Mouse (Mus musculus) CH12.LX (cell line): ENCODE data around the gene Sacm1l.

ENCODE experiments used
- CTCF ChIP-seq, 2 experiments: IDR thresholded peaks in 1 of 2; conservative IDR thresholded peaks in 1 of 2; 2 replicates each; pipeline ENCODE4 v1.5.1; 2011 to 2012; ENCODE audit warnings: low read depth in 2 of 2, low read length in 2 of 2, improper control_type of control experiment in 1 of 2, inconsistent platforms in 1 of 2, mild to moderate bottlenecking in 1 of 2, moderate library complexity in 1 of 2
- EP300 ChIP-seq: IDR thresholded peaks from 2 replicates; pipeline ENCODE4 v1.6.1; 2011; ENCODE audit warnings: low read length, improper control_type of control experiment
- GABPA ChIP-seq: IDR thresholded peaks from 2 replicates; pipeline ENCODE4 v1.6.1; 2012; ENCODE audit warnings: low read depth, low read length, improper control_type of control experiment, inconsistent platforms; ENCODE audit not compliant: insufficient replicate concordance
- IRF4 ChIP-seq: IDR thresholded peaks from 2 replicates; pipeline ENCODE4 v1.6.1; 2014; ENCODE audit warnings: low read depth, mild to moderate bottlenecking, inconsistent platforms, low read length, improper control_type of control experiment
- ZKSCAN1 ChIP-seq: IDR thresholded peaks from 2 replicates; pipeline ENCODE4 v1.6.1; 2012; ENCODE audit warnings: low read depth, inconsistent platforms, low read length, improper control_type of control experiment, borderline replicate concordance

DNA sequence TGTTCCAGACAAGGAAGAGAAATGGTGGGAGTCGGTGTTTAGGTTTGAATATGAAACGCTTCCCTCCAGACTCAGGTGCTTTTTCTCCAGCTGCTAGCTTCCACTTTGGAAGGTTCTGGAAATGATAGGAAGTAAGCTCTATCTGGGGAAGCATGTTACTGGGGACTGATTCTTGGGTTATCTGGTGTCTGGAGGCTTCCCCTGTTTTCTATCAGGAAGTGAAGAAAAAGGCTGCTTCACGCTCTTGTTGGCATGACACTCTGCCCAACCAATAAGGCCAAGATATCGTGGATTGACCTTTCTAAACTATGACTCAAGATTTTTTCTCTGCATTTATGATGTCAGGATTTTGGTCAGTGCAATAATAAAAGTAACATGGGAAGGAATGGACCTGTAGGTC, 65.6 kb downstream of the Sacm1l start:
- TF ChIP-seq EP300 (no peak), CTCF (conservative IDR thresholded peaks at IDR 0.05 in 1 of 2, IDR thresholded peaks at IDR 0.05 in 1 of 2; ENCODE audit: low read depth in 2 of 2, low read length in 2 of 2) (no peak), ZKSCAN1 (no peak), IRF4 (no peak), GABPA (no peak)
